Mouse (Mus musculus) erythroblast, embryonic 14.5 days (primary cell): Measurements from ENCODE around the gene Mrgprf.

ENCODE experiments used
- GATA1 ChIP-seq: IDR thresholded peaks from 2 replicates; pipeline ENCODE4 v1.6.1; 2012; ENCODE audit warnings: low read length, inconsistent platforms, mixed read lengths
- TAL1 ChIP-seq: IDR thresholded peaks from 3 replicates; pipeline ENCODE4 v1.6.1; 2012; ENCODE audit warnings: low read length, inconsistent platforms, mixed read lengths

- TF ChIP-seq GATA1 (no peak), TAL1 (no peak)
Observed at GRCm38 (mm10) chr7:145252715-145253476, 47.7 kb upstream of the Mrgprf start.
